Mouse (Mus musculus): Measurements from ENCODE around the gene Gm20388.

The Gm20388 gene

DNA sequence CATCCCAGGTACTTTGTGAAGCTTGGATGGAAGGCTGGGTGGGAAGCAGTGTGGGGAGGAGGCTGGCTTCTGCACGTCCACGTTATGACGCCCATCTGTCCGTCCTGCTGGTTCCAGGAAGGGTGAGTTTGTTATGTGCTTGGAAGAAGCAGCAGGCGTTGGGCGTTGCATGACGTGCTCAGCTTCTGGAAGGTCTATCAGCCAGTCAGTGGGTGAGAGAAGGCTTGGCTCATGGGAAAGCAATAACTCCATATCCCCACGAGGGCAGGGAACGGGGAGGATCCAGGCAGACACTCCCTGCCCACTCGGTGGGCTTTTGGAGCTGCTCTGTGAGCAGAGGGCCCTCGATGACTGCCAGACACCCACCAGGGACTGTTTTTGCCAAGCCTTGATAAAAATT lies 2158.6 kb downstream of the Gm20388 start:
- in situ Hi-C loops (cut with MboI, MseI) = no loop called here

DNA sequence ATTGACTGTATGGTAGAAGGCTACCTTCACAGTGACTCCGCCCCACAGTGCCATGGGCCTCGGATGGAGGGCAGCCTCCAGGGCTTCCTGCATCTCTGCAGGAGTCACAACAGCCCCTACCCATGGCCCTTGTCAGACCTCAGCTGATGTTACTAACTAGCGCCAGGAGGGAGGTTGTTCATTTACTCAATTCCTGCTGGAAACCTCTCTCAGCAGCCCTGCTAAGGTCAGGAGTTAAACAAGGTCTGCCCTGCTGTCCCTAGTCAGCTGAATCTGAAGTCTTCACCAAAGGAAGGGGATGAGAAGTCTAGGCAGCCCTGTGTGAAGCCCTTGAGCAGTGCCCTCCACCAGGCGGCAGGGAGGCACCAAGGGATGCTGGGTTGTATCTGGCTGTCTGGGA lies 2160.6 kb downstream of the Gm20388 start:
- in situ Hi-C loops (cut with MboI, MseI) = no loop called here

DNA sequence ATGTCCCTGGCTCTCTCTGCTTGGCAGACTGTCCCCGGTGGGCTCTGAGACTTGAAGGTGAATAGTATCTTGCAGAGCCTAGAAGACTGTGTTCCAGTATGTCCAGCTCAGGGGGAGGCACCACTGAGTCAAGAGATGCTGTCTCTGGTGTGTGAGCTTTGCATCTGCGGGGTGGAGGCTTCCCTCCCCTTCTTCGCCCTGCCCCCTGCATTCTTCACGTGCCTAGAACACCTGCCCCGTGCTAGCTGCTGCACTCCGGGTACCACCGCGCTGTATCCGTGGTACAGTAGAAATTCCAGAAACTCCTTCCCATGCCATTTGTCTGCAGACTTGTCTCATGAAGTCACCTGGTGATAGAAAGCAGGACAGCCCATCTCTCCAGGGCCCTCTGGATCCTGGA lies 2163.3 kb downstream of the Gm20388 start:
- in situ Hi-C loops (cut with MboI, MseI) = no loop called here

DNA sequence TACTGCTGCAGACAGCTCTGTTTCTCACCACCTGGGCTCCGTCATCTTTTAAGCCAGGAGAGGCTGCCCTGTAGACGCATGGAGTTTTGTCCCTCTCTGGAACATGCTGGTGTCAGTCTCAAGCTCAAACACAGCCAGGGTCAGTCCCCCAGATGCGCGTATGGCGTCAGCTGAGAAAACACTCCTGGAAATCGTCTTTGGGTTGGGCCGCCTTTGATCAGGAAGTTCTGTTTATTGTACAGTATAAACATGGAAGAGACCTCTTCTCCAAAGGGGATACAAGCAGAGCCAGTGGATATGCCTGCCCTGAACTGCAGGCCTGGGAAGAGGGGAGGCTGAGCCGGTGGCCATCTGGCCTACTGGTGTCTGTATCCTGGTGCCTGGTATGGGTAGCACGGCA lies 2163.8 kb downstream of the Gm20388 start:
- in situ Hi-C loops (cut with MboI, MseI) = no loop called here

DNA sequence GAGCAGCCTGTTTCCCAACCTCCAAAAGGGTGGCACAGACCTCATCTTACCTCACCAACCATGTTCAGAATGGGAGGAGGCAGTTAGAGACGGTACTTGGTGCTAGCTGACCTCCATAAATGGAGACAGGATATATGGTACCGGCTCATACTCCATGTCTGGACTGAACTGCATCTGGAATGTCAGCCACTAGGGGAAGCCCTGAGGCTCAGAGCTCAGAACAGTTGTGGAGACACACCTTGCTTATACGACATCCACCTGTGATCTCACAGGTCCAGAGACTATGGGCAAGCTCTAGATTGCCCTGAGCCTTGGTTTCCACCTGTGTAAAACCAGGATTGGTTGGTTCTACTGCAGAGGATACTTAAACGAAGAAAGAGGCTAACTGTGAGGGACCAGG lies 2164.3 kb downstream of the Gm20388 start:
- in situ Hi-C loops (cut with MboI, MseI) = no loop called here

DNA sequence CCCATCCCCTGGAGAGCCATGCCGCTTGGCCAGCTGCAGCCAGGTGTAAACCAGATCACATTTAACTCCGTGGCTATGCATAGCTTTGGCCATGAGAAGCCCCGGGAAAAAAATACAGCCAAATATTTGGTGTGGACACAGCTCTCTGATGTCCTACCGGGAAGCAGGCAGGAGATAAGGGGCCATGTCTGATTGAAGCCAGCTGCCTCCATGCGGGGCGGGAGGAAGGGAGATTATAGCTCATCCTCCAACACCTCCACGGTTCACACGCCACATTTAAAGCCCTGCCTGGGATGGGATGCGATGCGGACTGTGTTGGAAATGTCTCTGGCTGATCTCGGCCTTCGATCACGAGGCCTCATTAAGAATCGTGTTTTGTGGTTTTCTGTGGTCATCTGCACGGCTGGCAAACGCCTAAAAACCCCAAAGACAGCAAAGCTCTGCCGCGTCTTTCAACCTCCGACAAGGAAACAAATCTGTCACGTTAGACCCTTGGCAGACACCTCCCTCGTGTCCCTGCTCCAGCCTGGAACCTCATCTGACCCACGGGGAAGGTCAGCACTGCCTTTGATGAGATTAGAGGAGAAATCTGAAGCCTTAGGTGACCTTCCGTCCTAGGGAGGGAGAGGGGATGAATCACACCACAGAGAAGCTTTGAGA lies 2165.7 kb downstream of the Gm20388 start:
- in situ Hi-C loops (cut with MboI, MseI) = no loop called here

DNA sequence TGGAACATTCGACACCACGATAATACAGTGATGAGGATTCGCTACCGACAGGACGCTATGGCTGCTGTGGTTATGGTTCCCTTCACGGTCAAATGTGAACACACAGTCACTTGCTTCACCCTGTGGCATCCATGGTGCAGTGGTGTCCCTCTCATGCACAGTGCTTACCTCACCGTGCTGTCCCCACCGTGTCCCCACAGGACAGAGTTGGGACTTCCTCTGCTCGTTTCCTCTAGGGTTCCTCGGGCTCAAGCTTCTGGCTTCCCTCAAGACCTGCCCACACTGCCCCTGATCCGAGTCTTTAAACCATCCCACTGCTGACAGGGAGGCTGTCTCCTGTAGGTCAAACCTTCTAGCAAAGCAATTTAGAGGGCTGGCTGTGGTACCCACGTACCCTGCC lies 2167.7 kb downstream of the Gm20388 start:
- in situ Hi-C loops (cut with MboI, MseI) = no loop called here

DNA sequence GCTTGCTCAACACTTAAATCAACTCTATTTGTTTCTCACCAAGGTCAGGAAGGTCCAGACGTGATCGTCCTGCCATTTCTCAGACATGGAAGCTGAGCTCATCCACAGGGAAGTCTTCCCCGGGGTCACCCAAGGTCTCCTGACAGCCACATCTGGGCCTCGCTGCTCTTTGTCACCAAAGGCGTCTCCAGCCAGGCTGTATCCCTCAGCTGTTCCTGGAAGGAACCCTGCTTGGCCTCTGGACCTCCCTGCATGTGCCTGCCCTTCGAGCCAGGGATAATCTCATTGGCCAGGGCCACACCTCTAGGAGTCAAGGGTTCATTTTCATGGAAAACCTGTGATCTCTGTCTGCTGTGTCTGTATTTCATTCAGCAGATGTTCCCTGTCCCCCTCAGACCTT lies 2168.5 kb downstream of the Gm20388 start:
- in situ Hi-C loops (cut with MboI, MseI) = no loop called here

DNA sequence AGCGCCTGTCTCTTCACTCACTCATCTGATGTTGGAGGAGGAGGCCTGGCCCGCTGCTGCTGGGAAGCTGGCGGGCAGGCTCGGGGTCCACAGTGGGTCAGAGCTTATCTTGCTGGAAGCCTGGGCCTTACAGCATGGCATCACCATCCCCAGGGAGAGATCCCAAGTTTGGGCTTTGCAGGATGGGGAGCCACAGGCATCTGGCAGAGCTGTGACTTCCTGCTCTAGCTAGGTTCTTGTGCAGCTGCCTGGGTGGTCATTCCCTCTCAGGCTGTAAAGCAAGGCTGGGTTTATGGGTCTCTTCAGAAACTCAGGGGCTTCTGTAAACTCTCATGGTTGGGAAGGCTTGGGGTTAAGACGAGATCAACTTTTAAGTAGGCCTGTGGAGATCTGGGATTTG lies 2169.7 kb downstream of the Gm20388 start:
- in situ Hi-C loops (cut with MboI, MseI) = no loop called here

DNA sequence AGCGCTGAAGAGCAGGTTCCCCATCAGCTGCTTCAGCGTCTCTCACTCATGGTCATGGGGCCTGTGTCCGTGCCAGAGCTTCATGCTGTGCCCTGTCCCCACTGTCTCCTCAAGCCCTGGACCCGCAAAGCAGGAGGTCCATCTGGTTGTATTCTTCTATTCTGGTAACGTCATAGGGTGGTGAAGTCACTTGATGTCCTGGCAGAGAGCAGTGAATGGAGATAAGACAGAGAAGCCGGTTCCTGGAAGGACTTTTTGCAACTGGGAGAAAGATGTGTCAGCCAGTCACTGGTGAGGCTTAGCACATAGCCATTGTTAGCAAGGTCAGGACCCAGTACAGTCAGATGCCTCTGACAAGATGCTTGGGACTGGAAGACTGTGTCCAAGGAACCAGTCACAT lies 2172.8 kb downstream of the Gm20388 start:
- in situ Hi-C loops (cut with MboI, MseI) = no loop called here

DNA sequence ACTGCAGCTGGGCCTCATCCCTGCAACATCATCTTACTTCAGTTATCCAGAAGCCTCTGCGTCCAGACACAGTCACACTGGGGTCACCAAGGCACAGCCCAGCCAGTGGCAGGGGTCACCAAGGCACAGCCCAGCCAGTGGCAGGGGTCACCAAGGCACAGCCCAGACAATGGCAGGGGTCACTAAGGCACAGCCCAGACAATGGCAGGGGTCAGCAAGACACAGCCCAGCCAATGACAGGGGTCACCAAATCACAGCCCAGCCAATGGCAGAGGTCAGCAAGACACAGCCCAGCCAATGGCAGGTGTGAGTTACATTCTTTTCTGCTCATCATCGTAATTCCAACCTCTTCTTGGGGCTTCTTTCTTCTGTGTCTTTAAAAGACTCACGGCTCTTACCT lies 2173.5 kb downstream of the Gm20388 start:
- in situ Hi-C loops (cut with MboI, MseI) = no loop called here

DNA sequence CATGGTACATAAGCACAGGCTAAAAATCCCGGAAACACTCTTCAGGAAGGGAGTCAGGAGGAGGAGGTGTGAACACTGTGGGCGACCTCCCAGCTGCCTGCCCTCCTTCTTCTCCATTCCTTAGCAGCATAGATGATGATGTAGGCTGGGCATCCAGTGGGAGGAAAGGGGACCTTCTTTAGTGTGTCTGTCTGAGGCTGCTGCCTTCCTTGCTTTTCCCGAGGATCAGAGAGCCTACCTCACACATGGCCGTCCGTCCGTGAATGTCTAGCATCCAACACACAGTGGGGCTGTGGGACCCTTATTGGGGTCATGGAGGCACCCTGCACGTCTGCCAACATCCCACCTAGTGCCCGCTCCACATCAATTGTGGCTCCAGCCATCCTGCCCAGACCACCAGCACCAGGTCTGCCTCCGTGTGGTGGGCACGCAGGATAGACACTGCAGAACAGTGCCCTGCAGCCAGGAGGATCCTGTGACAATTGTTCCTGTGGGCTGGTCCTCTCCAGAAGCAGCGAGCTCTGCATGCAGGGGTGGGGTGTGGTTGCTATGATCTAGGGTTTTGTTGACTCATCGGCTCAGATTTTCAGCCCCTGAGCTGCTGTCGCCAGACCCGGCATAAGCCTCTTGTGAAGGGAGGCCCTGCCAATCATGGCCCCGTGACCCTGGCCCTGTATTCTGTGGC lies 2174.2 kb downstream of the Gm20388 start:
- in situ Hi-C loops (cut with MboI, MseI) = no loop called here

DNA sequence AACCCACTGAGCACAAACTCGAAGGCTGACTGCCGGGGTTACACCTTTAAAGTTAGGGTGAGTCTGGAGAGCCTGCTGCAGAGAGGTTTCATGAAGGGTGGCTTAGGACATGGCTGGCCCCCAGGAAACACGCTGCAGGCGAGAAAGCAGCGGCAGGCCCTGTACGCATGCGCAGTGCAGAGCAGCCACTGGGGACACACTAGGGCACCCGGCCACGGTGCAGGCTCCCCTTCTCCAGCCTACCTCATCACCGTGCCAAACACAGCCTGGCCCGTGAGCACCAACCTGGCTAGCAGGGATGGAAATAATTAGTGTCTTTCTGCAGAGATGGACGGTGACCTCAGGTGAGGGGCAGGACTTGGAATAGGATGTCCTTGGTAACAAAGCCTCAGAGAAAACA lies 2175.4 kb downstream of the Gm20388 start:
- in situ Hi-C loops (cut with MboI, MseI) = no loop called here

DNA sequence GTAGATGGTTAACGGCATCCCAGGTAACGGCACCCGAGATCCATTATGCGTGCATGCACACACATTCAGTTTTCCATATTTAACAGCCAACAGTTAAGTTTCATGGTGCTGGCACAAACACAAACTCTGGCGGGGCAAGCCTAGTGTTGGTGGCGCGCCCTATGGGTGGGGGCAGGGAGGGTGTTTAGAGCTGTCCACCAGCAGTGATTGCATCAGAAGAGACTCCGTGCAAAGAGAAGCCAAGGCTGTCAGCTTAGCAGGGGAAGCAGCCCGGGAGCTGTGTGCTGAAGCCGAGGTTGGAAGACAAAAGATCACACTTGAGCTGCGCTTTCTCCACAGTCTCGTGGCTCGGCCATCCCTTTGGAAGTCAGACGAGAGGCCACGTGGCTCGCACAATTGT lies 2178.0 kb downstream of the Gm20388 start:
- in situ Hi-C loops (cut with MboI, MseI) = no loop called here

DNA sequence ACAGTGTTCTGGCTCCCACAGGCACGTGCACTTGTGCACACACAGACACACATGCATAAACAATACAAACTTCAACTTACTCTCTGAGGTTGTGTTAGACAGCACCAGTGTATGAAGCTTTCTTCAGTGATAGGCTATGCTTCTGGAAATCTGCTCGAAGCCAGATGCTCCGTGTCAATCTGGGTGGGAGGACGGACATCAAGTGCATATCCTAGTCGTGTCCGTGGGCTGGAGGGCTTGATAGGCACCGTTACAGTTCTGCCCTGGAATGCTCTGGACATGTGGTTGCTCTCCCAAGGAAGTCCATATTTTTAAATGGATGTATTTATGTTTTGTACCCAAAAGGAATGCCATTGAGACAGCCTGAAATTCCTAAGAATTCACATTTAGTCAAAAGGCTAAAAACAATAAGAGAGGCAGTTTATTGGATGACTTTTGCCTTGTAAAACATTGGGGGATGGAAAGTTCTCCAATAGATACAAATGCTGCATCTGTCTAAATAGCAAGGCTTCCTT lies 2178.6 kb downstream of the Gm20388 start:
- in situ Hi-C loops (cut with MboI, MseI) = no loop called here

DNA sequence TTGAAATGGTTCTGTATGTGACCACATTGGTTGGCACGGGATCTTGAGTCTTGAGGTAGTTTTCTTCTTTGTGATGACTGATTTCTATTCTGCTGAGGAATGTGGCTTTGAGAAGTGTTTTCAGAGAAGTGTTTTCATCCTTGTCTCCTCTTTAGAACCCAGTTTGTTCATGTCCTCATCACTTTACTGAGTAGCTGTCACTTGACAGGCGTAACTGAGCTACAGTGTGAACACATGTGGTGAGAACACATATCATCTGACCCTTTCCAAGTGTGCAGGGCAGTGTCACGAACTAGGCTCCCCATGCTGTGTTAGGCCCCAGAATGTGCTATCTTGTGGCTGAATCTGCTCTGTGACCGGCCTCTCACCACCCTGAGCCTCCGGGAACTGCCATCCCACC lies 2181.8 kb downstream of the Gm20388 start:
- in situ Hi-C loops (cut with MboI, MseI) = no loop called here

DNA sequence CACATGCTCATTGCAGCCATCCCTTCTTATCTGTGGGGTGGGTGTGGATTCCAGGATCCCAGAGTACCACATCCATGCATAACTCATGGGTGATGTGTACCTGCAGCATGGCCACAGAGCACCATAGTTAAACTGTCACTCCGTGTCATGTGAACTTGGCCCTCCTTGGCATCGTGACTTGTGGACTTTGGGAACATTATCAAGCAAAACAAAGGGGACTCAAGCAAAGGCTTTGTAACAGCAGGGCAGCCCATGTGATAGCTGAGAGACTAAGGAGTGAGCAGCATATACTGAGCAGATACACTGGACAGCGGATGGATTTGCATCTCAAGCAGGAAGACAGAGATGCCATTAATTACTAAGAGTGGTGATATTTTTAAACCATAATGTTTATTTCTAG lies 2188.1 kb downstream of the Gm20388 start:
- in situ Hi-C loops (cut with MboI, MseI) = no loop called here

DNA sequence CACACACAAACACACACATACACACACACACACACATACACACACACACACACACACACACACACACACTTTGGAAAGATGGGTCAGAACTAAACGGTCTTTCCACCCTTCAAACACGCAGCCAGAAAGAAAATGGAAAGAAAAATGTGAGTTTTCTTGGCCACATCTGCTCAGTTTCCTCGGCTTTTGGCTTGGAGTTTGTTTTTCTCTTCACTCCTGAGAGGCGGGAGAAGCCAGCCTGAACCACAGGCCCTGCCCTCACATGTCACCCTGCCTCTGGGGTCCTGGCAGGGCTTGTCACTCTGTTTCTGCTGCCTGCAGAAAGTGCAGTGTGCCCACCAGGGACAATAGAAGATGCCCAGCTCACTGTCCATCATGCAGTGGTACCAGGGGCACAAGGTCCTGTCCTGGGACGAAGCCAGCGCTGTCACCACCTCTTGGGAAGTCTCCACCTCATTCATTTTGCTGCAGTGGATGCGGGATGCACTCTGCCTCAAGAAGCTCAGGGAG lies 2189.1 kb downstream of the Gm20388 start:
- in situ Hi-C loops (cut with MboI, MseI) = no loop called here

DNA sequence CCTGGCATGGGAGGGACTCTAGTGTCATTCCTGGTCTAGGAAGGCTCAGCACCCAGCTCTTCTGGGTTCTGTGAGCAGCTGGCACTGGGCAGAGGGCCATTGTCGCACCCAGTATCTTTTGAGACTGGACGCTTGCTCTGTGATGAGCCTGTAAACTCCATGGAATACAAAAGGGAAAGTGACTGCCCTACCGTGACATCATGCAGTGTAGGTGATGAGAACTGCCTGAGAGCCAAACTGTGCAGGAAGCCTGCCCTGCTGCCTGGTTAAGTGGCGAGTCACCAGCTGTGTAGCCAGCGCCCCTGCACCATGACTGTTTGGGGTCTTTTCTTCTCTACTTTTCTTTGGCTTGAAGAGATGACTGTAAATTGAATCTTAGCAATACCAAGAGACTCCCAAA lies 2191.2 kb downstream of the Gm20388 start:
- in situ Hi-C loops (cut with MboI, MseI) = no loop called here

DNA sequence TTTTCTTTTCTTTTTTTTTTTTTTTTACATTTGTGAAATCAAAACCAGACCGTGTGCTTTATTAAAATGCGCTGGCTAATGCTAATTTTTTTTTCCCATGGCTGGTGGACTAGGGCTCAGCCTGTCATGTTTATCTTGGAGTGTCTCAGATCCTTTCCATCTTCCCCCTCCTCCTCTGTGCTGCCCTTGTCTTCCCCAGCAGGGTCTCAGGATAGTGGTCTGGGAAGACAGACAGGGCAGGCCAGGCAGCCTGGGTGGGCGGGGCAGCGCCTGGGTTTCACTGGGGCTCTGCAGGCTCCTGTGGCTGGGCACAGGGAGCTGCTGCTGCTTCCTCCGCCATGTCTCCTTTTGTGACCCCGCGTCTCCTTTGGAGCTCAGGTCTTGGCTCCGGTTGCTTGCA lies 2191.6 kb downstream of the Gm20388 start:
- in situ Hi-C loops (cut with MboI, MseI) = no loop called here

DNA sequence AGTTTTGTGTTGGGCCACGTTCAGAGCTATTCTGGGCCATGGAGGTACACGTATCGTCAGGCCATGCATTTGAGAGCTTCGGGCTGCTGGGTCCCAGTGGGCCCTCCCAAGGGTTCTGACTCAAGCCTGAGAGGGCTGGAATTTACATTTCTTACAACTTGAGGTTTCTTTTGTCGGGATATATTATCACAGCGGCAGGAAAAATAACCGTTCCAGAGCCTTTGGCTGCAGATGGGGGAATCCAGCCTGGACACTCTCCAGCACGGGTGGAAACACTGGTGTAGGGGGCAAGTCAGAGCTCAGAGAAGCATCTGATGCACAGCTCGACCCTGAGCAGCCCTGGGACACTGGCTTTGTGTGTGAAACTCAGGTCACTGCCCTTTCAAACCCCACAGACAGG lies 2192.6 kb downstream of the Gm20388 start:
- in situ Hi-C loops (cut with MboI, MseI) = no loop called here

DNA sequence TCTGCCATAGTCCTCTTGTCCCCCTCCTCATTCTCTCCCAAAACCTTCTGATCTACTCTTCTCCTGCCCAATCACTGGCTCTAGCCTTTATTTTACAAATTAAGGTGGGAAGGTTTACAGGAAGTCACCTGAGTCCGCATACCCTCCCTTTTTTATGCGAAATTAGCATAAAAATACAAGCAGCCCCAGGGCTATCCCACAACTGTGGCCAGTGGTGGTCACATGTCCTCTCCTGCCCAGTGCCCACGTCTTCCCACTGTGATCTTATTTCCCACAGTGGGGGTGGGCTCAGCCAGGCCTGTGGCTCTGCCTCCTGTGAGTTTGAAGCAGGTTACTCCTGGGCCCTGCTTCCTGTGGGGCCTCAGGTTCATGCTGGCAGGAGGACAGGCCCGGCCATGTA lies 2194.0 kb downstream of the Gm20388 start:
- in situ Hi-C loops (cut with MboI, MseI) = no loop called here

DNA sequence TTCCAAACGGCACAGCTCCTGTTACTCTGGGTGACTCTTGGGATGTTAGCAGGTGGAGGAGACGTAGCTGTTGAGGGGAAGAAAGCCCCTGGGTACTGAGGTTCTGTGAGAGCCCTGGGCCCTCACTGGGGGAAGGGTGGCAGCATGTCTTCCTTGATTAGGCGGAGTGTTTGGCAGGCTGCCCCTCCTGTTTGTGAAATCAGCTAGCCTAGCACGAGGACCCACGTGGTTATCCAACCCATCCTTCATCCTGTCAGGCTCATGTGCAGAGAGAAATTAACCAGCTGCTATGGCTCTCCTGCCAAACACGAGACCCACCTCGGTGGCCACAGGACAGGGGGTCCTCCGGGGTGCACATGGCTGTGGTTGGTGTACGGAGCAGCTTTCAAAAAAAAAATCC lies 2195.6 kb downstream of the Gm20388 start:
- in situ Hi-C loops (cut with MboI, MseI) = no loop called here

Measured in T-helper 1 cell (primary cell).